Mouse (Mus musculus): ENCODE measurements at regions not wholly inside any gene's neighbourhood (a gene's known extent, or its start where the extent isn't known, plus 50 kb on each side); places are given as distances from the start of the nearest gene placed in this dataset.

- DNase-seq (ENCODE audit: low spot score) (no peak), ATAC-seq (ENCODE audit: extremely low read depth, insufficient number of reproducible peaks, low FRiP score, poor library complexity, severe bottlenecking) (no peak)
- H3K9me3 ChIP-seq (replicated peaks) = no peaks in the 10 kb centered on the region
- no peaks in the 10 kb centered on the region for H3K27me3 ChIP-seq (ENCODE audit: insufficient read depth, low read length)
- TF ChIP-seq POLR2AphosphoS5 (IDR thresholded peaks at IDR 0.05; ENCODE audit: insufficient replicate concordance, low read depth, low read length) (no peak), TAL1 (conservative IDR thresholded peaks at IDR 0.05; ENCODE audit: low read depth, low read length) (no peak), GATA1 (IDR thresholded peaks at IDR 0.05; ENCODE audit: borderline replicate concordance, low read length) (no peak), GATA2 (IDR thresholded peaks at IDR 0.05; ENCODE audit: borderline replicate concordance, low read depth, low read length) (no peak), CTCF (IDR thresholded peaks at IDR 0.05; ENCODE audit: low read depth, low read length) (no peak)
- H3K4me3 ChIP-seq (ENCODE audit: low read depth, low read length) = no peak overlapping the region
- H3K36me3 ChIP-seq (replicated peaks) = no peaks in the 10 kb centered on the region
- no peaks in the 10 kb centered on the region for H3K4me1 ChIP-seq (ENCODE audit: insufficient read depth, low read depth, low read length)
Observed at GRCm38 (mm10) chr4:75589901-75590300, 311.8 kb upstream of the Dmac1 start.

DNA sequence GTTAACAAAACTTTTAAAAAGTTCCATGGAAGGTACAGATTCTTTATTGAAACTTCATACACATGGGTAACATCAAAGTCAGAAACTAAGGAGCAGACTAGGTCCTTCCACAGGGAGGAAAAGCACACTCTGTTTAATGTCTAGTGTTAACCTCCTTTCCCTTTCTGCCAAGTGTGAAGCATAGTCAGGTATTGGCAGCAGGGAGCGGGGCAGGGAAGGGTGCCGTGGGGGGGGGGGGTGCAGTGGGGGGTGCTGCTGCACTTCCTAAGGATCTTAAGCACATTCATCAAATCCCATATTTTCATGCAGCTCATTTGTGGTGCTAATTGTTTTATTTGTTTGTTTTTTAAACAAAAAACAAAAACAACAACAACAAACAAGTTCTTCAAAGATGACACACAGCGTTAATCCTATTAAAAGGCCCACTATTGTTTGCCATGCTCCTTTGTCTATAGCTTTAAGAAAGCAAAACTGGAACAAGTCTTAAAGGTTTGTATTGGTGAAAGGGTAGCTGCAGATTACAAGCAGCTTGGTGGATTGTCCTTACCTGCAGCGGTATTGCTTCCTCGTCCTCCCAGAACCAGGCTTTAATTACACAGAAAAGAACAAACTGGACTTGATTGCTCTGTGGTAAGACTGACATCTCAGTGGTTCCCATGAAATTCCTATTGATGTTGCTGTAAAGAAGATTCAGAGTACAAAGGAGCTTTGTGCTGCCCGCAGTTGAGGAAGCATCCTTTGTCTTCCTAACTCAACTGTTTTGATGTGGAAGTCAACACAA, 310.2 kb upstream of the Dmac1 start:
- Histone ChIP-seq H3K9me3 (replicated peaks) (no peaks in the 10 kb centered on the region), H3K4me1 (ENCODE audit: insufficient read depth, low read depth, low read length) (no peaks in the 10 kb centered on the region), H3K4me3 (ENCODE audit: low read depth, low read length) (no peak overlapping the region), H3K27me3 (ENCODE audit: insufficient read depth, low read length) (no peaks in the 10 kb centered on the region), H3K36me3 (replicated peaks) (no peaks in the 10 kb centered on the region)
- no peak for TF ChIP-seq GATA1 (IDR thresholded peaks at IDR 0.05; ENCODE audit: borderline replicate concordance, low read length)
- no peak for TF ChIP-seq CTCF (IDR thresholded peaks at IDR 0.05; ENCODE audit: low read depth, low read length)
- no peak for TF ChIP-seq TAL1 (conservative IDR thresholded peaks at IDR 0.05; ENCODE audit: low read depth, low read length)
- TF ChIP-seq GATA2 (IDR thresholded peaks at IDR 0.05; ENCODE audit: borderline replicate concordance, low read depth, low read length) = no peak
- no peak for TF ChIP-seq POLR2AphosphoS5 (IDR thresholded peaks at IDR 0.05; ENCODE audit: insufficient replicate concordance, low read depth, low read length)
- ATAC-seq (ENCODE audit: extremely low read depth, insufficient number of reproducible peaks, low FRiP score, poor library complexity, severe bottlenecking) = no peak
- DNase-seq (ENCODE audit: low spot score) = no peak

GRCm38 (mm10) chr4:75579865-75580264, 301.8 kb upstream of the Dmac1 start:
- no peaks in the 10 kb centered on the region for H3K4me1 ChIP-seq (ENCODE audit: insufficient read depth, low read depth, low read length)
- no peak overlapping the region for H3K4me3 ChIP-seq (ENCODE audit: low read depth, low read length)
- no peaks in the 10 kb centered on the region for H3K9me3 ChIP-seq (replicated peaks)
- DNase-seq (ENCODE audit: low spot score) = no peak
- TF ChIP-seq CTCF (IDR thresholded peaks at IDR 0.05; ENCODE audit: low read depth, low read length) = no peak
- TF ChIP-seq TAL1 (conservative IDR thresholded peaks at IDR 0.05; ENCODE audit: low read depth, low read length) = no peak
- no peak for TF ChIP-seq POLR2AphosphoS5 (IDR thresholded peaks at IDR 0.05; ENCODE audit: insufficient replicate concordance, low read depth, low read length)
- TF ChIP-seq GATA2 (IDR thresholded peaks at IDR 0.05; ENCODE audit: borderline replicate concordance, low read depth, low read length) = no peak
- TF ChIP-seq GATA1 (IDR thresholded peaks at IDR 0.05; ENCODE audit: borderline replicate concordance, low read length) = no peak
- no peaks in the 10 kb centered on the region for H3K36me3 ChIP-seq (replicated peaks)
- no peak for ATAC-seq (ENCODE audit: extremely low read depth, insufficient number of reproducible peaks, low FRiP score, poor library complexity, severe bottlenecking)
- H3K27me3 ChIP-seq (ENCODE audit: insufficient read depth, low read length) = no peaks in the 10 kb centered on the region

GRCm38 (mm10) chr4:75572603-75573002, 294.5 kb upstream of the Dmac1 start:
- Histone ChIP-seq H3K27me3 (ENCODE audit: insufficient read depth, low read length) (no peaks in the 10 kb centered on the region), H3K4me1 (ENCODE audit: insufficient read depth, low read depth, low read length) (no peaks in the 10 kb centered on the region), H3K36me3 (replicated peaks) (no peaks in the 10 kb centered on the region), H3K4me3 (ENCODE audit: low read depth, low read length) (no peak overlapping the region), H3K9me3 (replicated peaks) (no peaks in the 10 kb centered on the region)
- DNase-seq (ENCODE audit: low spot score) (no peak), ATAC-seq (ENCODE audit: extremely low read depth, insufficient number of reproducible peaks, low FRiP score, poor library complexity, severe bottlenecking) (no peak)
- no peak for TF ChIP-seq POLR2AphosphoS5 (IDR thresholded peaks at IDR 0.05; ENCODE audit: insufficient replicate concordance, low read depth, low read length)
- TF ChIP-seq TAL1 (conservative IDR thresholded peaks at IDR 0.05; ENCODE audit: low read depth, low read length) = no peak
- TF ChIP-seq CTCF (IDR thresholded peaks at IDR 0.05; ENCODE audit: low read depth, low read length) = no peak
- no peak for TF ChIP-seq GATA2 (IDR thresholded peaks at IDR 0.05; ENCODE audit: borderline replicate concordance, low read depth, low read length)
- no peak for TF ChIP-seq GATA1 (IDR thresholded peaks at IDR 0.05; ENCODE audit: borderline replicate concordance, low read length)

DNA sequence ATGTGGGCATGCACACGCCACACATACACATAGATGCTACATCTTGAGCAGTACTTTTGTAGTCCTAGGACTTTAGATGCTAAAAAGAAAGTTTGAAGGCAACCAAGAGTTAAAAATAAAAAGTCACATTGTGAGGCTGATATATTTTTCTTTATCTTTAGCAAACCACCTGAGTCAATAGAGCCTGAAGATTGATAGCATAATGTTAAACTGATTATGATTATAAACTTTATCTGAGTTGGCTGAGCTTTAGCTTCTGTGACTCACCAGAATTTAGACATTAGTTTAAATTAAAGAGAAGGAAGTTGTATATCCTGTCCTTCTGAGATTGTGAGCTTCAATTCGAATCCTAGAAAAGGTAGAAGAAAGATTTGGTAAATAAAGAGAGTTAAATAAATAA, 289.5 kb upstream of the Dmac1 start:
- Histone ChIP-seq H3K27me3 (ENCODE audit: insufficient read depth, low read length) (no peaks in the 10 kb centered on the region), H3K9me3 (replicated peaks) (no peaks in the 10 kb centered on the region)
- ATAC-seq (ENCODE audit: extremely low read depth, insufficient number of reproducible peaks, low FRiP score, poor library complexity, severe bottlenecking) = no peak

GRCm38 (mm10) chr4:75562480-75562879, 284.4 kb upstream of the Dmac1 start:
- no peak overlapping the region for H3K4me3 ChIP-seq (ENCODE audit: low read depth, low read length)
- no peak for ATAC-seq (ENCODE audit: extremely low read depth, insufficient number of reproducible peaks, low FRiP score, poor library complexity, severe bottlenecking)

More for the DNA sequence above, 289.5 kb upstream of the Dmac1 start:
- no peak overlapping the region for H3K4me3 ChIP-seq (ENCODE audit: low read depth, low read length)
- H3K36me3 ChIP-seq (replicated peaks) = no peaks in the 10 kb centered on the region
- TF ChIP-seq GATA1 (IDR thresholded peaks at IDR 0.05; ENCODE audit: borderline replicate concordance, low read length) (no peak), POLR2AphosphoS5 (IDR thresholded peaks at IDR 0.05; ENCODE audit: insufficient replicate concordance, low read depth, low read length) (no peak)
- DNase-seq (ENCODE audit: low spot score) = no peak
- H3K4me1 ChIP-seq (ENCODE audit: insufficient read depth, low read depth, low read length) = no peaks in the 10 kb centered on the region

More at GRCm38 (mm10) chr4:75562480-75562879, 284.4 kb upstream of the Dmac1 start:
- no peak for DNase-seq (ENCODE audit: low spot score)
- Histone ChIP-seq H3K9me3 (replicated peaks) (no peaks in the 10 kb centered on the region), H3K4me1 (ENCODE audit: insufficient read depth, low read depth, low read length) (no peaks in the 10 kb centered on the region), H3K27me3 (ENCODE audit: insufficient read depth, low read length) (no peaks in the 10 kb centered on the region), H3K36me3 (replicated peaks) (no peaks in the 10 kb centered on the region)
- TF ChIP-seq CTCF (IDR thresholded peaks at IDR 0.05; ENCODE audit: low read depth, low read length) = no peak
- no peak for TF ChIP-seq POLR2AphosphoS5 (IDR thresholded peaks at IDR 0.05; ENCODE audit: insufficient replicate concordance, low read depth, low read length)
- no peak for TF ChIP-seq GATA1 (IDR thresholded peaks at IDR 0.05; ENCODE audit: borderline replicate concordance, low read length)
- TF ChIP-seq TAL1 (conservative IDR thresholded peaks at IDR 0.05; ENCODE audit: low read depth, low read length) = no peak
- no peak for TF ChIP-seq GATA2 (IDR thresholded peaks at IDR 0.05; ENCODE audit: borderline replicate concordance, low read depth, low read length)

All from G1E (cell line).